Mouse (Mus musculus): ENCODE data around the gene Sorbs2. TPM values are rescaled to one million over a fixed set of nuclear protein-coding genes. Genes with fewer than 3 reads are reported as not detected.
A peak's percentile ranks its signal among the peaks of the same experiment; 100 is the strongest.

The Sorbs2 gene
- total RNA-seq, 1 experiment from 2014 or later, result 106 TPM

GRCm38 (mm10) chr8:45626406-45626805 lies 118.8 kb downstream of the Sorbs2 start:
- DNase-seq, result no peak

GRCm38 (mm10) chr8:45627246-45628241 lies 120.0 kb downstream of the Sorbs2 start:
- DNase-seq, result peak; percentile 80

GRCm38 (mm10) chr8:45628421-45629065 lies 121.0 kb downstream of the Sorbs2 start:
- DNase-seq, result no peak

- DNase-seq, result peak; percentile 8
These were observed 121.5 kb downstream of the Sorbs2 start for GRCm38 (mm10) chr8:45629066-45629430.

- DNase-seq, result no peak
These were observed 123.4 kb downstream of the Sorbs2 start for GRCm38 (mm10) chr8:45631023-45631422.

- no peak for DNase-seq
These were observed 127.6 kb downstream of the Sorbs2 start for GRCm38 (mm10) chr8:45635155-45635554.

GRCm38 (mm10) chr8:45637745-45638144 lies 130.2 kb downstream of the Sorbs2 start:
- DNase-seq, result no peak

GRCm38 (mm10) chr8:45639444-45639843 lies 131.9 kb downstream of the Sorbs2 start:
- no peak for DNase-seq

GRCm38 (mm10) chr8:45644651-45645050 lies 137.1 kb downstream of the Sorbs2 start:
- DNase-seq, result no peak

- no peak for DNase-seq
These were observed 141.5 kb downstream of the Sorbs2 start for GRCm38 (mm10) chr8:45649063-45649462.

GRCm38 (mm10) chr8:45649966-45650365 lies 142.4 kb downstream of the Sorbs2 start:
- no peak for DNase-seq

- no peak for DNase-seq
These were observed 150.4 kb downstream of the Sorbs2 start for GRCm38 (mm10) chr8:45658021-45658420.

- DNase-seq, result peak; percentile 48
These were observed 151.1 kb downstream of the Sorbs2 start for GRCm38 (mm10) chr8:45658458-45659325.

- DNase-seq, result no peak
These were observed 151.9 kb downstream of the Sorbs2 start for GRCm38 (mm10) chr8:45659473-45659872.

- DNase-seq, result peak; percentile 16
These were observed 153.0 kb downstream of the Sorbs2 start for GRCm38 (mm10) chr8:45660570-45660969.

GRCm38 (mm10) chr8:45661605-45662004 lies 154.0 kb downstream of the Sorbs2 start:
- DNase-seq, result no peak

GRCm38 (mm10) chr8:45666221-45666620 lies 158.6 kb downstream of the Sorbs2 start:
- DNase-seq, result no peak

GRCm38 (mm10) chr8:45673149-45673548 lies 165.6 kb downstream of the Sorbs2 start:
- DNase-seq, result no peak

GRCm38 (mm10) chr8:45675821-45676279 lies 168.3 kb downstream of the Sorbs2 start:
- DNase-seq, result no peak

- no peak for DNase-seq
These were observed 169.7 kb downstream of the Sorbs2 start for GRCm38 (mm10) chr8:45677114-45677853.

GRCm38 (mm10) chr8:45677854-45678241 lies 170.3 kb downstream of the Sorbs2 start:
- no peak for DNase-seq

Measured in adrenal gland, postnatal 14 days (tissue).